Mouse (Mus musculus) Muller cell, postnatal 12 days (primary cell): ENCODE measurements around the gene Hist1h4h.
"Not testable (repeated sequence)": the region's sequence is repeated elsewhere in the genome, so short reads cannot be mapped to it uniquely, and the experiment has no call there.

Source experiments
- DNase-seq: peaks from one replicate; pipeline ENCODE4 v3.0.0-alpha.2; 2015; ENCODE audit errors: inconsistent ontology term

The Hist1h4h gene

GRCm38 (mm10) chr13:23535137-23536075 lies 4.6 kb downstream of the Hist1h4h start, which contains the start of gene Hist1h3g:
Hist1h3g (plus strand) TSS chr13:23535422.
- peak; percentile 94 for DNase-seq

GRCm38 (mm10) chr13:23536076-23536822 lies 5.4 kb downstream of the Hist1h4h start:
- no peak for DNase-seq

- no peak for DNase-seq
Measured at GRCm38 (mm10) chr13:23537006-23537710, 6.3 kb downstream of the Hist1h4h start.

- DNase-seq, result no peak
Measured at GRCm38 (mm10) chr13:23538249-23538648, 7.4 kb downstream of the Hist1h4h start.

GRCm38 (mm10) chr13:23539821-23540220 lies 9.0 kb downstream of the Hist1h4h start:
- not testable (repeated sequence) for DNase-seq

GRCm38 (mm10) chr13:23541497-23541896 lies 10.6 kb downstream of the Hist1h4h start:
- DNase-seq, result no peak

GRCm38 (mm10) chr13:23542225-23542980 lies 11.6 kb downstream of the Hist1h4h start:
- not testable (repeated sequence) for DNase-seq

- peak; percentile 94 for DNase-seq
Measured at GRCm38 (mm10) chr13:23542999-23543607, 12.3 kb downstream of the Hist1h4h start, which contains the start of gene Hist1h2bh. Hist1h2bh (minus strand) TSS chr13:23543392.

- peak; percentile 95 for DNase-seq
Measured at GRCm38 (mm10) chr13:23543965-23544786, 13.3 kb downstream of the Hist1h4h start, which contains the start of gene Hist1h3f. Hist1h3f (plus strand) TSS chr13:23544052.

GRCm38 (mm10) chr13:23544787-23545120 lies 13.9 kb downstream of the Hist1h4h start:
- not testable (repeated sequence) for DNase-seq

GRCm38 (mm10) chr13:23546694-23547093 lies 15.8 kb downstream of the Hist1h4h start:
- DNase-seq, result no peak

GRCm38 (mm10) chr13:23550761-23551145 lies 19.9 kb downstream of the Hist1h4h start:
- no peak for DNase-seq

GRCm38 (mm10) chr13:23551146-23551834 lies 20.4 kb downstream of the Hist1h4h start, which contains the start of gene Hist1h4f:
Hist1h4f (minus strand) TSS chr13:23551648.
- peak; percentile 89 for DNase-seq

- no peak for DNase-seq
Measured at GRCm38 (mm10) chr13:23551931-23552914, 21.4 kb downstream of the Hist1h4h start.

- DNase-seq, result no peak
Measured at GRCm38 (mm10) chr13:23552962-23553361, 22.1 kb downstream of the Hist1h4h start, which contains the start of gene Hist1h1d. Hist1h1d (plus strand) TSS chr13:23553262.

GRCm38 (mm10) chr13:23554393-23554792 lies 23.5 kb downstream of the Hist1h4h start:
- no peak for DNase-seq
